Mouse (Mus musculus) urinary bladder, postnatal 14 days (tissue): ENCODE data around the gene Ssx2ip.

Experiments
- DNase-seq: peaks from one replicate; pipeline ENCODE4 v3.0.0; 2021; ENCODE audit warnings: low spot score

Ssx2ip gene

DNA sequence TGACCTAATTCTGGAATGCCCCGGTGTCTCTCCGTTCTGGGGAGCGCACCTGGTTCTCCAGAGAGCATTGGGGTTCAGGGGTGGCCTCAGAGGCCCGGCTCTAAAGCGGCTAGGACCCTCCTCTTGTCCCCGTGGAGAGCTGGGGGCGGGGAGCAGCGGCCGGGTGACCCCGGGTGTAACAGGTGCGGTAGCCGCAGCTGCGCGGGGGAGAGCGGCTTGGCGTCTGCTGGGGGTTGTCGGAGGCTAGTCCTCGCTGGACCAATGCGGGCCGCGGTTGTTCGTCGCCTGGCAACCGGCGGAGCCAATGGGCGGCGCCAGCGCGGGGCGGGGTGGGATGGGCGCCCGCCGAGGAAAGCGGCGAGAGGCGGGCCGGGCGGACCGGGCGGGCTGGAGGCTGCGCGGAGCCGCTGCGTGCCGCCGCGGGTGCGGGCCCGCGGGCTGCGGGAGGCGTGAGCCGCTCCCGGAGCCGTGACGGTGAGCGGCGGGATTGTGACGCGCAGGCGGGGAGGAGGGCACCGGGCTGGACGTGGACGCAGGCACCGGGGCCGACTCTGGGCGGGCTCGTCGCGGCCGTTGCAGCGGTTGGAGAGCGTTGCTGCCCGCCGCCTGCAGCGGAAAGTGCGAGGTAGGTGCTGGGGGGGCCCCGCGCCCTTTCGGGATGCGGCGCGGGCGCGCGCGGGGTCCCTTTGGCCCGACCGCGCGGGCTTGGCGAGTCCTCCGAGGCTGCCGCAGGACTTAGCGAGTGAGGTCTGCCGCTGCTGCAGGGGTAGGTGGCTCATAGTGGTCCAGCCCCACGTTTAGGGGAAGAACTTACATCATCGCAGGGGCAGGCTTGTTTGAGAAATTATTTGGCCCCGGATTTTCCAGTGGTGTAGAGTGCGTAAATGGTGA lies at the start of gene Ssx2ip:
TSS of gene Ssx2ip (plus strand) at position 332 of the 891 bp plus-strand sequence.
- peak; percentile 98 for DNase-seq

DNA sequence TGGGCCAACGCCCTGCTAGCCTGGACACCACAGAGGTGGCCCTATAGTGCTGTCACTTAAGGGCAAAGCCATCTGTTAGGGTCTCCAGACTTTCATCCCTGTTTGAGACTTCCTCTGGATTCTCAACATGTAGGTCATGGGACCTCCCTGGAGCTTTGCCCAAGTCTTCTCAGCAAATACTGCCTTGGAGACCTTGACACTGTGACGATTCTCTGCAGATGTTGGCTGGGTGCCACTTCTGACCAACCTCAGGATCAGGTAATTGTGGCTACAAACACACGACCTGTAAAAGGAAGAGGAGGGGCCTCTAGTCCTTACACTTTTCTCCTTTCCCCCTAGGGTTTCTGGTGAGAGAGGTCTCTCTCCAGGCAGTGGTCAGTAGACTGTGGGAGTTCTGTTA lies 49.3 kb upstream of the Ssx2ip start:
- DNase-seq = no peak

DNA sequence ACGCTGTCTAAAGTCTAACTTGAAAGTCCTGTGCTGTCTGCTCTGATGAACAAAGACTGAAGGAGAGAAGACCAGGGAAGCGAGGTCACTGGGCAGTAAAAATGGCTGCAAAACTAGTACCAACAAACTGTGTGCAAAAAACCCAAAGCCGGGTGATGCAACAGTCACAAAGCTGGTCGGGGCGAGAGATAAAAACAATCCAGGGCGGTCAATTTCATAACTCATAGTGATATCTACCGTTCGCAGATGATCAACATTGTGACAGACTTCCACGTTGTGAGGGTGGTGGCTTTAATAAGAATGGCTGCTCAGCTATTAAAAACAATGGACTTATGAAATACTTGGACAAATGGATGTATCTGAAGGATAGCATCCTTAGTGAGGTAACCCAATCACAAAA lies 39.0 kb upstream of the Ssx2ip start:
- no peak for DNase-seq

DNA sequence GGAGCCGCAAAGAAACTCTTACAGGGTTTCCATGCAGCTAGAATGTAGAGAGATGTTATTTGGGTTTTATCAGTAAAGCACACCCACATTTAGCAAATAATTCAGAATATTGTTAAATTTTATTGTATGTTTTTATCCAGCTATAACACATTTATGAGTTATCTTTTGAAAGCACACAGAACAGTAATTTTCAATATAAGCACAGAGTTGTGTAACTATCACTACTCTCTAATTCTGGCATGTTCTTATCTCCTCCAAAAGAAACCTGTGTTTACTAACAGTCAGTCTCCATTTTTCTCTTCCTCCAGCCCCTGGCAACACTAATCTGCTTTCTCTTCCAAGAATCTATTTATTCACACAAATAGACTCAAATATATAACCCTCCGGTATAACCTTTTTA lies 37.4 kb upstream of the Ssx2ip start:
- DNase-seq = no peak

DNA sequence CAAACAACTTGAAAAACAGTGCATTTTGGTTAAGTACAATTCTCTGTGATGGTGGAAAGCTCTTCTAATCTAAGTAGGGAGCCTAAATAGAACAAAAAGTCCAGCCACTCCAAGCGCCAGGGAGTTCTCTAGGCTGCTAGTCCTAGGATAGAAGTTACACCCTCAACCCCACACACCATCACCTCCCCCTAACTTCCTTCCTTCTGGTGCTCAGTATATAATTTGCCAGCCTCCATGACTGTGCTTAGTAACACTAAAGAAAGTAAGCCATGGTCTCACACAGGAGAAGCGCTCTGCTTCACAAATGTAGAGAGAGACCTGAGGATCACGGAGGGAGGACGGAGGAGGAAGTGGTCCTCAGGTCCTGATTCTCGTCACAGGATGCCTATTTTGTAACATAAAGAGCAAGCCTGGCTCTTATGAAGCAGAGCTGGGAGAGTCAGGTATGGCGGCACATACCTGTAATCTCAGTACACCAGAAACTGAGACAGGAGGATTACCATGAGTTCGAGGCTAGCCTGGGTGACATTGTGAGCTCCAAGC lies 33.8 kb upstream of the Ssx2ip start:
- DNase-seq = no peak

DNA sequence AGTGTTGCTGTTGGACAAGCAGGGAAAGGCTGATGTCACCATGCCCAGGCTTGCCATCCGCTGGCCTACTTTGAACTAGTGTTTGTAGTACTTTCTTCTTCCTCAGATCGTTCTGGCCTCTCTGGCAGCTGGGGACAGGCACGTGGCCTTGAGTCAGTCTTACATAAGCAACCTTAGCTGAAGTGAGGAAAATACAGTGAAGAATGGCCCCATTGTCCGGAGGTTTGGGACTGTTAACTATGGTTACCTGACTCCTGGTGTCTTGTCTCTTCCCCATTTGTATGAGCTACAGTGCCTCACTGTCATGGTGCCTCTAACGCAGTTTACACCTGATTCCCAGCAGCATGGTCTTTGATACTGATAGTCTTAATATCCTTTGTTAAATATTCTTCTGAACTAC lies 33.2 kb upstream of the Ssx2ip start:
- no peak for DNase-seq

DNA sequence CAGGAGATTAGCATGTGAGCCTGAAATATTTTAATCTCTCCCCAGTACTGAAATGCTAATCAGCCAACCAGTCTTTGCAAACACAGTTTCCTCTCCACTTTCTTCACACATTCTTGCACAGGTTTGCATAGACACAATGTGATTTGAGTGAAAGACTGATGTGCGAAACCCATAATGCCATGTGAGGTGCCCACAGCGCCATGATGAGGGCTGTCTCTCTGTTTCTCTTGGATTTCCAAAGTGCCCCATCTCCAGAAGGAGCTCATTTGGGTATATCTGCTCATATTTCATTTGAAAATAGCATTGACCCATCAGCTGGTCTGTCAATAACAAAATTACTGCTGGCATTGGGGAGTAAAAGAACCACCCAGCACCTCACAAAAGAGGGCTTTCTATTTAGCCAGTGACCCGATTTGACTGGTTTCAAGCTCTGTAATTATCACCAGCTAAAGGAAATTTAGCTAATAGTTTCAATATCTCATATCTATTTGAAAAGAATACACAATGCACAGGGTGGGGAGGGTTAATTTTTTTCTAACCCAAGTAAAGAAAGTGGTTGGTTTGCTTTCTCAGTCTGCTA lies 29.8 kb upstream of the Ssx2ip start:
- DNase-seq = no peak

DNA sequence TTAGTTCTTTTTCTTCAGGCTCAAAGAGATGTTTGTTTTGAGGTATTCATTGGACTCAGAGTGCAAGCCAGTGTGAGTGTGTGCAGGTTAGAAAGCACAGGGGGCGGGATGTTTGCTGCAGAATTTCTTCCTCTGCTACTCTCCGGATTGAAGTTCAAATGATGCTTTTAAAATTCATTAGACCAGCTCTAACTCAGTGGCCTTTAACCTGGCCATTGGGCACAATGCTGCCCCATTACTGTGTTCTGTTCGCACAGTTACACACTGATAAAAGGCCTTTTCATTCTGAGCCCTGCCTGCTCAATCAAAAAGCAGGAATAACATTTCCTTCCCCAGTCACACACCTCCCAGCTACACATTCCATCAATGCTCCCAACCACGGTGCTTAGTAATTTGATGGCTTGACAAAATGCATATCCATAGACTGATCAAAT lies 29.2 kb upstream of the Ssx2ip start:
- no peak for DNase-seq

DNA sequence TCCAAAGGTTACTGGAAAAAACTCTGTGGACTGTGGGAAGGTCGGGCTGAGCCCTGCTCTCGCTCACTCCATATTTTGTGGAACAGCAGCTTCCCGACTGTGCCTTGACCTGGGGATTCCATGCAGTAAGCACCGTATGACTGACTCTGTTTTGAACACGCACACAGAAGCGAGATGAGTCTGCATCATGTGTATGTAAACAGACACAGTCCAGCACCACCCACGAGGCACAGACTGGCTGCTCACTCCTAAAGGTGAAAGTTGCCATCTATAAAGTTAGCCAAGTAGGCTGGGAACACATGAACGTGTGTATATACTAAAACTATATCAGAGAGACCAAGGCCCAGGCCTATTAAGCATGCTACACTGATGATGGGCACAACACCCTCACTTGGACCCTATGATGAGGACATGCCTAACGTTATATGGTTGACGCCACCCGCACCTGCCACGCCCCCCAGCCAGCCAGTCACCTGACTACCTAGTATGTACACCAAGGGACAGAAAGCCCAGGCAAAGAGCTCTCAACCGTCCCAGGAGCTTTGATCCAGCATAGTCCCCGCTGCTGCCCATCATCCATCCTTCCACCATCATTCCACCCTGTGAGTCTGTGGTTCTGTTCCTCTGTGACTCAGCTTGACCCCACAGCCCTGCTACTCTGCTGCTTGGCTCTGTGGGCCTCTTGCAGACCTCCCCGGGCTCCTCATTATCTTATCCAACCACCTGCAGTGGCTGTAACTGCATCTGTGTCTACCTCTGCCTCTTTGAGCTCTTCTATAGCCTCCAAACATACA lies 27.9 kb upstream of the Ssx2ip start:
- no peak for DNase-seq

DNA sequence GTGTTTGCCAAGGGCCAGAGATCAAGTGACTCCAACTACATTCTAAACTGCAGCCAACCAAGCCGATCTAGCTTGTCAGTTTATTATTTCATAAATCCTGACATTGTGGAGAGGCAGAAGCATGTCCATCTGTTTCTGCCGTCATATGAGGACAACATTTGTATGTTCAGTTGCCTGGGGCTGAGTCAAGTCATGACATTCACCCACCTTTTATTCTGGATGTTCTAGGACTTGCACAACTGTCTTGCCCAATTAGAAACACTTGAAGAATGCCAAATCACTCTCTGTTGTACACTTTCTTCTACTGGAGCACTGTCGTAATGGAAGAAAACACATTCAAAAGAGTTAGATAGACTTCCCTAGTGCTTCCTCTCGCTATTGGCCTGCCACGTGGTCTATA lies 27.2 kb upstream of the Ssx2ip start:
- DNase-seq = no peak

DNA sequence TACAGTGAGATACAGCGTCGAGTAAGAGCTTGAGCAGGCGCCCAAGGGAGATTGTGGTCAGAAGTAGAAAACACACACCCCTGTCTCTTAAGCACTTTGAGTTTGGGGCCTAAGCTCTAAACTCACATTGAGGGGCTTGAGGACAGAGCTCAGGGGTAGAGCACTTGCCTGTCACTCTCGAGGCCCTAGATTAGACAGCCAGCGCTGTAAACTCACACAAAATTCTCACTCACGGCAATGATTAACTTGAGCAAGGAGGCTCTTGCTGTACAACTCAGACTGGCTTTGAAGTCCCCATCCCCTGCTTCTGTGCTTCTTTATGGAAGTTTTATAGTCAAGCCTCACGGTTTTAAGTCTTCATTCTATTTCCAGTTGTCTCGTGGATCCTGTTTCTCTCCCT lies 25.7 kb upstream of the Ssx2ip start:
- DNase-seq = no peak

DNA sequence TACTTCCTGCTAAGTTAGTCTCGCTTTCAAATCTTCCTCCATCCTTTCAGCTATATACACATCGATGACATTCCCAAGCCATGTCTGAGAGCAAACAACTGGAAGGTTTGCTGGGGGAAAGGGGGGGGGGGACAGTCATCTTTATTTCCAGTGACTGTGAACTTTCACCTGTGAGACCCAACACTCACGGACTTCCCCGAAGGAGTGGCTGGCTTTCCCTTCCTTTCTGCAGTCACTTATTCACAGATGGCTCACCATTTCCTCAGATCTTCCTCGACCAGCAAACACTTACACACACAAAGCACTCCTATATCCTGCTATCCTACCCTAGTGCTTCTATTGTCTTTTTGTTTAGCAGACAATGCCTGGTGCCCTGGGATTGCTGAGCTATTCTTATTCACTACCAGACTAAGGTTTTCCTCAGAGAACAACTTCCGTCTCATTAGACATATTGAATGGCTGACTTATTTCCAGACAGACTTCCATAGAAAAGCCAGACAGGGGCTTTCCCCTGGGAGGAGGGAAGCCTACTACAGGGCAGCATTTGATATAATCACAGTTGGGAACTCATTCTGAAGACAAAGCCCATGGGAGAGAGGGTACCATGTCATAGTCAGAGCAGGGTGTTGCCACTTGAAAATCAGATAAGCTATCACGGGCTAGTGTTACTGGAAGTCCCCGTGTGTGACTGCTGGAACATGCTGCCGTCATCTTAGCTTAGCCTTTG lies 24.5 kb upstream of the Ssx2ip start:
- no peak for DNase-seq

DNA sequence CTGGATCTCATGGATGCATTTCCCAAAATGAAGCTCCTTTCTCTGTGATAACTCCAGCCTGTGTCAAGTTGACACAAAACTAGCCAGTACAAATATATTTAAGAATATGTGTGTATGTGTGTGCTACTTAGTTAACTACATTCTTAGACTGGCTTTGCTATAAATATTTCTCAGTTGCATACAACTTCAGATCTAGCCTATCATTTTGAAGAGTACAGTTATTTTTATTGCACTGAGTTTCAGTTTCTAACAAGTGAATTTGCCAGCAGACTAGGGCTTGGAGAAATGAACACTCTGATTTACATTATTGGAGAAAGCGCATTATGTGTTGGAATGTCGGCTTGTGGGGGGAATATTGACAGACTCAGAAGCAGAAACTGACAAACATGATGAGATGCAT lies 23.6 kb upstream of the Ssx2ip start:
- DNase-seq = no peak

DNA sequence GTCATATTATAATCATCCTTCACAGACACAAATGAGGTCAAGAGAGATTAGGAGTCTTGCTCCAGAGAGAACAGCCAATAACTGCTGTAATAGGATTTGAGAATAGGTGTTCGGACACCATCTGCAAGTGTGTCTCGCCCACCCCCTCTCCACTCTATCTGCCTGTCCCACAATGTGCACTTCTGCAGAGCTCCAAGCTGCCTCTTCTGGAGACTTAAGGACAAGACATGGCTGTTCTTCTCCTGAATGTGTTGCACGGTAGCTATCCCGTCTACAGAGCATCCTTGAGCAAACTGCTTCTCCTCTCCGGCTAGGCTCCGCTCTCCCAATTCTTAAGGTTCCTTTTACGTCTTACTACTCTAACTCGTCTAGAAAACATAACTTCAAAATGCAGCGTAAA lies 23.0 kb upstream of the Ssx2ip start:
- no peak for DNase-seq

DNA sequence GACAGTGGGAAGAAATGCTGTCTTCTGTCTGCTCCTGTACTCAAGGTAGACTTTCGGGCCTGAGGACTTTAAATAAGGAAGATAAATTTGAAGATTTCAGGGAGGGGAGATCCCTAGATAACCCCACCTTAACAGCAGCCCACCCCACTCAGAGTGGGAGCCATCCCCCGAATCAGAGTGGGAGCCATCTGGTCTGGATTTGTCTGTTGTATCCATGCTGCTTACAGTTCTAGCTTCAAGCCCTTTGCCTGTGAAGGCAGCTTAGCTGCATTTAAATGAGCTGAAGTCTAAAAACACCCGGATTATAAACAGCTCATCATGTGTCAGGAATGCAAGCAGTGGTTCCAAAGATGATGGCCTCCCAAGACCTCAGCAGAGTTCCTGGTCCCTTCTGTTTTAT lies 17.6 kb upstream of the Ssx2ip start:
- no peak for DNase-seq

DNA sequence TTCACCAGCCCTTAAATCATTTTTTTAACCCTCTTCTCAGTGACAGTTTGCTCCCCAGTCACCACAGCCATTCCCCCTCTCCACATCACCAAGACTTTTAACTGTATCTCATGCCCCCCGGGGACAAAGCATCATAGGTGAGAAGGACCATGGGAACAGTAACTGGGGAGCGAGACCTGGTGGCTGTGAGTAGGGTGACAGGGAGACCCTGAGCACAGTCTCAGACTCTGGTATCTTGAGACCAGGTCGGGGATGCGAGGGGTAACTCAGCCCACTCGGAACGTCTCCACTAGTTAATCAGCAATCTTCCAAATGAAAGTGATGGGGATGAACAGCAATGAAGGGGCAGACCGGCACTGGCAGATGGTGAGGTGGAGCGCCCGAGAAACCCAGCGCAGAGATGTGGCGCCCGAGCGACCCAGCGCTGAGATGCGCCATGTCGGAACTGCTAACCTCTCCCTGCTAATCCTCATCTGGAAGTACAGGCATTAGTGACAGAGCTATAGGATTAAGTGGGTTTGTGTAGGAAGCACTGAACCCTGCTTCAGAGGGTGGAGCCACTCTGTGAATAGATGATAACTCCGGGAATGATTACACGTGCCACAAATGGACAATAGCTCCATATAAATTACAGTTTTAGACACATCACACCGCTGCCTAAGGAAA lies 11.7 kb upstream of the Ssx2ip start:
- DNase-seq = no peak

DNA sequence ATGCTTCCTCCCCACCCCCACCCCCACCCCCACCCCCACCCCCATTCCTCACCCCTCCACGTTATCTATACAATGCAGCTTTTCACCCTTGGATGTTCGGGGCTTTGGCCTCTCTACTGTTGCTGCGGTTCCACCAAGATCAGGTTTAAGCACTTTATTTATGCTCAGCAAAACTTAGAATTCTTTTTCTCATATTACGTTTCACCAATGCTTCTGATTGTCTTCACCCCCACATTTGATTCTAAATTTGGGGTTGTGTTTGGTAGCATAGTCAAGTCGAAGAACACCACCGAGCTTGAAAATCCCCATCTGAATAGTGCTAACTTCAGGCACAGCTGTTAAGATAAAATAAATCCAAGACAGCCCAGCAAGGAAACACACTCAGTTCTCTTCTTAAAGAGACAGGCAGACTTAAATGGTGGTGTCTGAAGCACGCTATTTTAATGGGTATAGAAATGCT lies 10.8 kb upstream of the Ssx2ip start:
- DNase-seq = no peak

DNA sequence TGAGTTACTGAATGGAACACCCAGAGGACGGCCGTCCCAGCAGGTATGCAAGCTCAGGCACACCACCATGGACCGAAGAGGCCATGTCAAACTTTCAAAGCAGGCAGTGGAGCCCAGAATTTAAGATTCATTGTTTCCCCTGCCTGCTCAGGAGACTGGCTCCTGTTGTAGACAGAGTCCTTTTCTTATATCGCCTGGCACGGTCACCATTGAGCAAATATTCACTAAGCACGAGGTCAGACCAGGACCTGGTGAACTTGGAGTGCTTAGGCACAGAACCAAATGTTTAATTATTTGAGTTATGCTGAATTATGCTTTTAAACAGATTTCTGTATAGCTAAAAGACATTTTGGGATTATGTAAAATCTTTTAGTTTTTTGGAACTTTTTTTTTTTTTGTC lies 8.2 kb upstream of the Ssx2ip start:
- DNase-seq = no peak

DNA sequence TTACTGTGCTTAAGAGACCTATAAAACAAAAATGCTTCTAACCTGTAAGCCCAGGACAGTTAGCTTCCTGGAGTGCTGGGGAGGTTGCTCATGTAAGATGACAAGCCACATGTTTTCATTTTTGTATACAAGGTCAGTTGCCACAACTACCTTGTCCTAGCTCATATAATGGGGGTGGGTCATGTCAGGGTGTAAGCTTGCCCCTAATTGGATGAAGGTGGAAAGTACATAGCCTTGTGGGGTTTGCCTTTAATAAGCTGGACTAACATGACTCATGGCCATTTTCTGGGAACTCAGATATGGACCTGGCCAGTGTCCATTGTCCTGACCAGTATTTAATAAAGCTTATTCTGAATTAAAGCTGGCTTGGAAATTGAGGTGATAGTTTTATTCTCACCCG lies 7.5 kb upstream of the Ssx2ip start:
- DNase-seq = no peak

DNA sequence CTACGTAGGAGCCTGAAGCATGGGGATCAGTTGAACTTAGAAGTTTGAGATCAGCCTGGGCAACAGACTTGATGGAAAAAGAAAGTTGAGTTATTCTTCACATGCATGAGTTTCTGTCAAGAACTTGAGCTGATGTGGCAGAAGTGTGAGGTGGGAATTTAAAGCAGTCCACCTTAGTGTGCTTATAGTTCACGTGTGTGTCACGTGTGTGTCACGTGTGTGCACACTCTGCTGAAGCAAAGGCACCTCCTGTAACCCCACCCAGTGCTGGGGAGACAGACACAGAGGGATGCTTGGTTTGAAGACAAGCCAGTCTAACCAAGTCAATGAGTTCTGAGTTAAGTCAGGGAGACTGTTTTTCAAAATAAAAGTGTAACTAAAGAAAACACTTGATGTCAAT lies 6.6 kb upstream of the Ssx2ip start:
- DNase-seq = no peak

DNA sequence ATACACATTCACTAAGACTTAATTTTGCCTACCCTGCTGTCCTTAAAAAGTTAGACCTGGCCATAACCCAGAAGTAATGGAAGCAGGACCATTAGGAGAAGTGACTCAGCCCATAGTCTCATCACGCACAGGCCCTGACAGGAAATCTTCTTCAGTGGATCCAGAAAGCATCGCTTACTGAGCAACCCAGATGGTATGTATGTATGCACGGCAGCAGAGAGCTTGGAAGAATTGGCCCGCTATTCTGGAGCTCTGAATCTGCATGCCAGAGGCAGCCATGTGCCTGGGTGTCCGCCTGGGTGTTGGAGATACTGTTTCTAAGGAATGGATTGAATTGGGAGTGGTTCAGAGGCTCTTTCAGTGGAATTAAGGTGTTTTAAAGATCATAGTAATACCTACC lies 5.2 kb upstream of the Ssx2ip start:
- no peak for DNase-seq
